Mouse (Mus musculus) gastrocnemius, adult 18-20 months (tissue): ENCODE results near the gene Olfr845. TPM values are rescaled to one million over a fixed set of nuclear protein-coding genes. Genes with fewer than 3 reads are reported as not detected.

ENCODE experiments used
- DNase-seq: peaks from one replicate; pipeline ENCODE4 v3.0.0; 2021; ENCODE audit warnings: low spot score
- long read RNA-seq, 2 experiments: library from polyadenylated mRNA; stranded (forward); transcript quantifications; one replicate each; pipeline ENCODE4 v2.0.0; 2021
- total RNA-seq, 2 experiments: library from RNA; stranded (reverse); gene quantifications; 2 replicates each; pipeline ENCODE4 v1.2.3; 2021

Olfr845 gene
- total RNA-seq, result not detected
- long read RNA-seq, experiment 1, result 0 reads
- long read RNA-seq, experiment 2, result 0 reads

GRCm38 (mm10) chr9:19336157-19336556, at the start of gene Olfr845:
Olfr845 (plus strand) TSS chr9:19336457.
- DNase-seq, result no peak

GRCm38 (mm10) chr9:19316047-19316446, 20.2 kb upstream of the Olfr845 start, which contains the start of gene Olfr844:
Olfr844 (plus strand) TSS chr9:19316347.
- no peak for DNase-seq

- no peak for DNase-seq
Measured at GRCm38 (mm10) chr9:19363905-19364304, 27.6 kb downstream of the Olfr845 start, which contains the start of gene Olfr846. Olfr846 (minus strand) TSS chr9:19364005.

- no peak for DNase-seq
Measured at GRCm38 (mm10) chr9:19378569-19378968, 42.3 kb downstream of the Olfr845 start, which contains the start of gene Olfr847. Olfr847 (minus strand) TSS chr9:19378669.

Other genes with a start within 250 kb of the Olfr845 start
- gene Olfr836, start 216.1 kb upstream of the Olfr845 start, total RNA-seq, result not detected
- gene Olfr837, start 200.1 kb upstream of the Olfr845 start, total RNA-seq, result not detected
- gene Olfr839-ps1, start 159.1 kb upstream of the Olfr845 start, total RNA-seq, result not detected
- not detected for gene Olfr843, start 84.5 kb upstream of the Olfr845 start, total RNA-seq
- not detected for gene Olfr844, start 20.1 kb upstream of the Olfr845 start, total RNA-seq
- not detected for gene Olfr846, start 27.5 kb downstream of the Olfr845 start, total RNA-seq
- gene Olfr847, start 42.2 kb downstream of the Olfr845 start, total RNA-seq, result not detected
- gene Olfr849, start 103.8 kb downstream of the Olfr845 start, total RNA-seq, result not detected
- gene Olfr850, start 141.8 kb downstream of the Olfr845 start, total RNA-seq, result not detected
- not detected for gene Olfr851, start 156.8 kb downstream of the Olfr845 start, total RNA-seq
- gene Olfr853, start 204.6 kb downstream of the Olfr845 start, total RNA-seq, result not detected
- gene Olfr854, start 230.9 kb downstream of the Olfr845 start, total RNA-seq, result not detected
- gene Olfr855, start 246.2 kb downstream of the Olfr845 start, total RNA-seq, result not detected